Mouse (Mus musculus): ENCODE measurements around the gene Rbm6.

Rbm6 gene

DNA sequence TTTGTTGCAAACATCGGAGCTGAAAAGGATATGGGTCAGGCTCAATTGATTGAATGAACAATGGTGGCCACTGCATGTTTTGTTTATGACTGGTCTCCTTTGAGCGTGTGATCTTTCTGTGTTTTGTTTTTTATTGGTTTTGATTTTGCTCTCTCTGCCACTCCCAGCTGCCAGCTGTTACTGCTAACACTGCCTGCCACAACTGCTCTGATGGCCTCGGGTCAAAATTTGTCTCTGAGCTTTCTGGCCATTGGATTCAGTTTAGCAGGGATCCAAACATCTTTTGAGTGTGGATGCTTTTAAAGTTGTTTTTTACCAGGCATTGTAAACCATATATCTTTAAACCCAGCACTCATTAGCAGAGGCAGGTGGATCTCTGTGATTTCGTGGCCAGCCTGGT is 7.4 kb upstream of the Rbm6 start:
- DNase-seq (ENCODE audit: low read depth, low spot score) = no peak

DNA sequence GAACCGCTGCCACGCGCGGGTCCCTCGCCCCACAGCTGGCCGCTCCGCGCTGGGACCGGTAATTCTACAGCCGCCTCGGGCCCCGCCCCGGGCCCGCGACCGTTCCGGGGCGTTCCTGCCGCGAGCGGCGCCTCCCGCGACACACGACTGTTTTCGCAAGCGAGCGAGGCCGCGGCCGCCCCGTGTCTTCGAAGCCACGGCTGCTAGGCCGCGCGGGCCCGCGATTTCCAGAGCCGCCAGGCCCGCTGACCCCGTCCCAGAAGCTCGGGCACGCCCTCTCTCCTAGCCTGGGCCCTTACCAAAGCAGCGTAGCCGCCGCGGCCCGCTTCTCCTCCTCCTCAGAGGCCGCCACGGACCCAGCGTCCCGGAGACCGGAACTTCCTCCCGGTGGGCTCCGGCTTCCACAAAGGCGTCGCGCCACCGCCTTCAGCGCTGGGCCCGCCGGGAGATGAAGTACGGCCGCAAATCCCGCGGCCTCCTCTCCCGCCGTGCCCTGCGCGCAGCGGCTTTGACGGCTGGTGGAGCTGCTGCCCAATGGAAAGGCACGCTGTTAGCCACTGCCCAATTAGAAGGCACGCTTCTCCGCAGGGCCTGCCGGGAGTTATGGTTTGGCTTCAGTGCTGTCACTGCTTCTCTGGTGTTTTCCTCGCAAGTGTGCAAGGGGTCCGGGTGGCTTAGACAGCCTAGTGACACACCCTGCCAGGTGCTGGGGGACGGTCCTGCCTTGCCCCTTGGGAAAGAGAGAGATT is 513 bp downstream of the Rbm6 start:
- peak; percentile 97 for DNase-seq (ENCODE audit: low read depth, low spot score)

- peak; percentile 26 for DNase-seq (ENCODE audit: low read depth, low spot score)
Measured at GRCm38 (mm10) chr9:107866081-107866480, 7.0 kb downstream of the Rbm6 start.

- no peak for DNase-seq (ENCODE audit: low read depth, low spot score)
Measured at GRCm38 (mm10) chr9:107864493-107864892, 8.5 kb downstream of the Rbm6 start.

GRCm38 (mm10) chr9:107858343-107858742 is 14.7 kb downstream of the Rbm6 start:
- no peak for DNase-seq (ENCODE audit: low read depth, low spot score)

- no peak for DNase-seq (ENCODE audit: low read depth, low spot score)
Measured at GRCm38 (mm10) chr9:107848922-107849321, 24.1 kb downstream of the Rbm6 start.

- no peak for DNase-seq (ENCODE audit: low read depth, low spot score)
Measured at GRCm38 (mm10) chr9:107842709-107843108, 30.3 kb downstream of the Rbm6 start.

- no peak for DNase-seq (ENCODE audit: low read depth, low spot score)
Measured at GRCm38 (mm10) chr9:107838869-107839268, 34.2 kb downstream of the Rbm6 start.

GRCm38 (mm10) chr9:107833826-107834225 is 39.2 kb downstream of the Rbm6 start:
- no peak for DNase-seq (ENCODE audit: low read depth, low spot score)

DNA sequence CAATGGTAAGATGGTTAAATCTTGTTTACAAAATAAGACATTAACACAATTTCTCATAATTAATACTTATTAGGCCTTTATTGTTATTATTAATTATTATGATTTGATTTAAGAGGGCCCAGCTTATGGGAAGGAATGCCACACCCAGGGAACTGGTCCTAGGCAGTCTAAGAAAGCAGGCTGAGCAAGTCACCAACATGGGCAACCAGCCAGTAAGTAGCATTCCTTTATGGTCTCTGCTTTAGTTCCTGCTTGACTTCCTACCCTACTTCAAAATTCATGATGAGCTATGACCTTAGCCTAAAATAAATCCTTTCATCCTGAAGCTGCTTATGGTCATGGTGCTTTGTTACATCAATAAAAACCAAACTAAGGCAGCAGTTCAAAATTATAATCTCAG is 41.3 kb downstream of the Rbm6 start:
- DNase-seq (ENCODE audit: low read depth, low spot score) = no peak

GRCm38 (mm10) chr9:107812132-107812531 is 60.9 kb downstream of the Rbm6 start:
- DNase-seq (ENCODE audit: low read depth, low spot score) = no peak

GRCm38 (mm10) chr9:107810985-107811384 is 62.1 kb downstream of the Rbm6 start:
- no peak for DNase-seq (ENCODE audit: low read depth, low spot score)

DNA sequence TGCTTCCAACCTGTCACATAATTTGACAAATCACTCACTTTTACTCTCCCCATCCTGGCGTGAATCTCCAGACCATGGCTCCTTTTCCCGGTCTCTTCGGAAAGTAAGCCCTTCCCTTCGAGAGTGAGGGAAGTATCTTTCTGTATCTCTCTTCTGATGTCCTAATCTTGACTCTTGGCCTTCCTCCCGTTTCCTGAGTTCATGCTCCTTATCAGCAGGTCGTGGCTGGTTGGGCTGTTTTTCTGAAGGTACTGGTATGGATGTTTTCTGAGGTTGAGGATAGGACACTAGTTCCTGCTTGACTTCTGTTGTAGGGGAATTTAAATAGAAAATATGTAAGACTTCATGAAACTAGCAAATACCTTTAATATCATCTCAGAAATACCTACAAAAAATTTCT is 81.3 kb downstream of the Rbm6 start:
- no peak for DNase-seq (ENCODE audit: low read depth, low spot score)

- DNase-seq (ENCODE audit: low read depth, low spot score) = no peak
Measured at GRCm38 (mm10) chr9:107782536-107783203, 90.4 kb downstream of the Rbm6 start.

- DNase-seq (ENCODE audit: low read depth, low spot score) = no peak
Measured at GRCm38 (mm10) chr9:107776809-107777208, 96.2 kb downstream of the Rbm6 start.

GRCm38 (mm10) chr9:107774411-107774810 is 98.6 kb downstream of the Rbm6 start:
- no peak for DNase-seq (ENCODE audit: low read depth, low spot score)

DNA sequence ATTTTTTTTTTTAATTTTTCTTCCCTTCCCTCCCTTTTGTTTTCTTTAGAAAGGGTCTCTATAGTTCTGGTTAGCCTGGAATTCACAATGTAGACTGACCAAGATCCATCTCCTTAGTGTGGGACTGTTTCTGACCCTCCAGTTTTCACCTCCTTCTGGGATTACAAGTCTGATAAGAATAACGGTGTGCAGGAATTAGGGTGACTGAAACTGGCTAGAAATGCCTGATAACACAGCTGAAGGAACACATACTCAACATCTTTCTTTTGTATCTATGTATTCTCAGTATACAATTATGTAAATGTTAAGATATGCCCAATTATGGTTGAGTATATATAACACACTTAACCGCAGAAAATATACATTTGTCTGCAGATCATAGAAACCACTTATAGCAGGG is 101.3 kb downstream of the Rbm6 start:
- no peak for DNase-seq (ENCODE audit: low read depth, low spot score)

- peak; percentile 95 for DNase-seq (ENCODE audit: low read depth, low spot score)
Measured at GRCm38 (mm10) chr9:107770374-107771290, 102.4 kb downstream of the Rbm6 start, which contains the start of gene Rbm5. Gene Rbm5, minus strand, starts transcription at chr9:107770996.

DNA sequence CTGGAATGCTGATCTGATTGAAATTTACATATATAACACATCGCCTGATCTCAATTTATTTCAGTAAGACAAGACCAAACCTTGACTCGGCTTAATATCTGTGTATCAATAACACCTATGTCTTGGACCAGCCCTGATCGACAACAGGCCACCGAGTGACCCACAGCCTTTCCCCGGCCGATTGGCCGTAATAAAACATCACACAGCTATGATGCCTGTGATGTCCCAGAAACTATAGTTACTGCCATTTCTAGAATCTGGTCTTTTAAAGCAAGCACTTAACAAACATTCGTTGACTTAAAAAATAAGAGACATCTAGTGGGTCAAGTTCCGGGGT is 103.0 kb downstream of the Rbm6 start:
- DNase-seq (ENCODE audit: low read depth, low spot score) = no peak

- DNase-seq (ENCODE audit: low read depth, low spot score) = no peak
Measured at GRCm38 (mm10) chr9:107769445-107770000, 103.5 kb downstream of the Rbm6 start.

- no peak for DNase-seq (ENCODE audit: low read depth, low spot score)
Measured at GRCm38 (mm10) chr9:107768851-107769250, 104.2 kb downstream of the Rbm6 start.

GRCm38 (mm10) chr9:107759593-107759992 is 113.4 kb downstream of the Rbm6 start:
- no peak for DNase-seq (ENCODE audit: low read depth, low spot score)

Data from ZHBTc4 (cell line).